Mouse (Mus musculus): ENCODE results near the gene Cradd. TPM values are rescaled to one million over a fixed set of nuclear protein-coding genes. Genes with fewer than 3 reads are reported as not detected.

Gene Cradd
- polyA plus RNA-seq, 1 experiment from 2014 or later, result 7.6 TPM

GRCm38 (mm10) chr10:95149666-95150065, 174.3 kb downstream of the Cradd start:
- H3K4me3 ChIP-seq, result no peak overlapping the region
- H3K36me3 ChIP-seq, result no peaks in the 10 kb centered on the region
- no peaks in the 10 kb centered on the region for H3K9me3 ChIP-seq (replicated peaks)
- ATAC-seq (replicated peaks; ENCODE audit: insufficient number of reproducible peaks, insufficient read depth, low FRiP score, low read depth), result no peak
- peaks cover 28% of the 10 kb centered on the region for H3K4me1 ChIP-seq (replicated peaks)
- H3K27ac ChIP-seq, result no peak overlapping the region
- H3K27me3 ChIP-seq, result no peaks in the 10 kb centered on the region
- H3K9ac ChIP-seq, result no peak overlapping the region
- H3K4me2 ChIP-seq, result no peak overlapping the region
- WGBS, result 33% methylated on average over 1 of the region's 1 CpGs

DNA sequence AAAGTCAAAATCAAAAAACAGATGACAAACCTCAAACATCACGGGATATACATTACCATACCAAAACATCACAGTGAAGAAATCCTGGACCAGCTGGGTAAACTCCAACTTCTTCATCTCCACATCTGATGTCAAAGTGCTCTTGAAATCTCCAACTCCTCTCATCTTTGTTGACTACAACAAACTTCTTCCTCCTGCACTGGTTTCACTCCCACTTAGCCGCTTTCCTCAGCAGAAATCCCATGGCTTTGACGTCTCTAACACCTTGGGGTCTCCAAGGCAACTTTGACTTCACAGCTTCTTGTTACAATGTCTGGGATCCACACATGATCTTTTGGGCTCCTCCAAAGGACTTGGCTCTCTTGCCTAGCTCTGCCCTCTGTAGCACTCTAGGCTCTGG, 175.3 kb downstream of the Cradd start:
- H3K4me3 ChIP-seq, result no peak overlapping the region
- no peaks in the 10 kb centered on the region for H3K36me3 ChIP-seq
- no peak overlapping the region for H3K27ac ChIP-seq
- no peaks in the 10 kb centered on the region for H3K9me3 ChIP-seq (replicated peaks)
- no peak overlapping the region for H3K4me2 ChIP-seq
- no peak for ATAC-seq (replicated peaks; ENCODE audit: insufficient number of reproducible peaks, insufficient read depth, low FRiP score, low read depth)
- no peaks in the 10 kb centered on the region for H3K27me3 ChIP-seq
- peaks cover 38% of the 10 kb centered on the region for H3K4me1 ChIP-seq (replicated peaks)
- H3K9ac ChIP-seq, result no peak overlapping the region
- WGBS, result 75% methylated on average over 3 of the region's 3 CpGs

DNA sequence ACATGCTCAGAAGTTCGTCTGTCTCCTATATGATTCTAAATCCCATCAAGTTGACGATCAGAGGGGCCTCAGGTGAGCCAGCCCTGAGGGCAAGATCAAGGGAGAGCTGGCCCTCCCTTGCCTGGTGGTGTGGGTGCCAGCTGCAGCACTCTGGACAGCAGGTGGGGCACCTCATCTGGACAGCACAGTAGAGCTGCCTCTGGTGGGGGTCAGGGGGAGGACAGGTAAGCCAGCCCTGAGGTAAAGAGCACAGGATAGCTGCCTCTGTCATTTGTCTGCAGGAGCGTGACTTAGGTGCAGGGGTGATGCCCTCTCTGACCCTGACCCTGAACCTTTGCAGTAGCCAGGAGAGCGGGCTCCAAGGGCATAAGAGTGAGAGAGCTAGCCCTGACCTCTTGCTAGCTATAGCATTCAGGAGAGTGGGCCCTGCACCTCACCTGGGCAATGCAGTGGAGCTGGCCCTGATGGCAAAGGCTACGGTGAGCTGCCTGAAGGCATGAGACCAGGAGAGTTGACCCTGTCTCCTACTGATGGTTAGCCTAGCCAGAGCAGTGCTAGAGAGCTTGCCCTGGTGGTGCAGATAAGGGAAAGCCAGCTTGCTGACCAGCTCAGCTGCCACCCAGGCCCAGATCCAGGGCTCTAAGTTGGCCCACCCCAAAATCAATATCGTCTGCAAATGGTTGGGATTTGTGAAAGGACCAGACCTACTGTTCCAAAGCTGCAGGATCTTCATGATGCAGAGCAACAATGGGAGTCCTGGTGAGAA, 176.6 kb downstream of the Cradd start:
- 88% methylated on average over 6 of the region's 6 CpGs for WGBS
- Histone ChIP-seq H3K27ac (no peak overlapping the region), H3K4me2 (no peak overlapping the region), H3K36me3 (no peaks in the 10 kb centered on the region), H3K4me1 (replicated peaks) (peaks cover 51% of the 10 kb centered on the region), H3K9ac (no peak overlapping the region), H3K4me3 (no peak overlapping the region), H3K9me3 (replicated peaks) (no peaks in the 10 kb centered on the region), H3K27me3 (no peaks in the 10 kb centered on the region)
- ATAC-seq (replicated peaks; ENCODE audit: insufficient number of reproducible peaks, insufficient read depth, low FRiP score, low read depth), result no peak

DNA sequence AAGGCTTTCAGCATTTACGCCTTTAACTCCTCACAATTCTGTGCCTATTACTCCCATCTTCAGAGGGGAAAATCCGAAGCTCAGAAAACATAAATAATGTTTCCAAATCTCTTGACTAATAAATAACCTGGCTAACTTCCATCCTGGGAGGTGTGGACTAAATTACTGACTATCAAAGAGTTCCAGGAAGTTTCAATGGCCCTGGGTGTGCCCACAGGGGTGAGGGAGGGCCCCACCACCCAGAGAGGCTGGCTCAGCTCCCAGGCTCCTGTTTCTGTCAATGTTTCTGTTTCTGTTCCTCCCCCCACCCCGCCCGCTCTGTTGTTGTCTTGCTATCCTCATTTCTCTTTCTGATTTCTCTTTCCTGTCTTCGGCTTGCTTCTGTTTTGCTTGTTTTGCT, 177.4 kb downstream of the Cradd start:
- no peaks in the 10 kb centered on the region for H3K9me3 ChIP-seq (replicated peaks)
- no peak overlapping the region for H3K4me2 ChIP-seq
- no peak overlapping the region for H3K4me3 ChIP-seq
- 41% methylated on average over 5 of the region's 5 CpGs for WGBS
- ATAC-seq (replicated peaks; ENCODE audit: insufficient number of reproducible peaks, insufficient read depth, low FRiP score, low read depth), result no peak
- no peaks in the 10 kb centered on the region for H3K27me3 ChIP-seq
- no peaks in the 10 kb centered on the region for H3K36me3 ChIP-seq
- H3K9ac ChIP-seq, result no peak overlapping the region
- peaks cover 55% of the 10 kb centered on the region for H3K4me1 ChIP-seq (replicated peaks)
- H3K27ac ChIP-seq, result 0 out of 2 replicates have a peak overlapping the region, but pooled peaks have one; percentile 35

DNA sequence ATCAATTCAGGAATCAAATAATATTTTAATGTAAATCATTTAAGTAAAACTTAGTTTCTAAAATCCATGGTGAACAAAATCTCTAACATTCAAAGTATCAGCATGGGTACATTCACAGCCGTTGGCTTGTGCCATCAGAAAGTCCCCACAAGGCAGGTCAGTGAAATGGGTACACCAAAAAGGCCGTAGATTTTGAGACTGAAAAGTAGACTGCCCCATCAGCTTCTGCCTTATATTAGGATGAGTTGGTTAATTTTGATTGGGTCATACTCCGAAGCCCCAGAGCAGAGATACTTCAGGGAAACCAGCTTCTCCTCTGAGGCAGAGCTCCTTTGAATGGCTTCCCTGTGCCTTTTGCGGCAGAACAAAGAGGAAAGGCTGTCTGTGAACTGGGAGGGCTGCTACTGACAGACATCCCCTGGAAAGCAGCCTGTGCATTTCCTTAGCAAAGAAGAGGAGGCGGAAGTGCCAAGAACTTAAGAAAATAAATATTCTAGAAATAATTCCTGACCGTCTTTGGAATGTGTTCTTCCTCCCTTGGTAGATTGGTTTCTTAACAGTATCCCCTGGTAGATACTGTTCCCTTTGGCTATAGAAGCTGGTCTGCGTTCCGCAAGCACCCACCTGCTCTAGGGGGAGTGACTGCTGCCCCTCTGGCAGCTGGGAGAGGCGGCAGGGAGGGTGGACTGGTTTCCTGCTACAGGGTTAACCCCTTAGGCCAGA, 178.6 kb downstream of the Cradd start:
- WGBS, result 54% methylated on average over 9 of the region's 9 CpGs
- H3K27ac ChIP-seq, result peak overlapping the region; percentile 70
- no peaks in the 10 kb centered on the region for H3K9me3 ChIP-seq (replicated peaks)
- H3K27me3 ChIP-seq, result no peaks in the 10 kb centered on the region
- no peak for ATAC-seq (replicated peaks; ENCODE audit: insufficient number of reproducible peaks, insufficient read depth, low FRiP score, low read depth)
- H3K36me3 ChIP-seq, result no peaks in the 10 kb centered on the region
- H3K9ac ChIP-seq, result no peak overlapping the region
- H3K4me3 ChIP-seq, result no peak overlapping the region
- H3K4me1 ChIP-seq (replicated peaks), result peaks cover 64% of the 10 kb centered on the region
- peak overlapping the region; percentile 22; the same call in 1 of the 2 replicates for H3K4me2 ChIP-seq

DNA sequence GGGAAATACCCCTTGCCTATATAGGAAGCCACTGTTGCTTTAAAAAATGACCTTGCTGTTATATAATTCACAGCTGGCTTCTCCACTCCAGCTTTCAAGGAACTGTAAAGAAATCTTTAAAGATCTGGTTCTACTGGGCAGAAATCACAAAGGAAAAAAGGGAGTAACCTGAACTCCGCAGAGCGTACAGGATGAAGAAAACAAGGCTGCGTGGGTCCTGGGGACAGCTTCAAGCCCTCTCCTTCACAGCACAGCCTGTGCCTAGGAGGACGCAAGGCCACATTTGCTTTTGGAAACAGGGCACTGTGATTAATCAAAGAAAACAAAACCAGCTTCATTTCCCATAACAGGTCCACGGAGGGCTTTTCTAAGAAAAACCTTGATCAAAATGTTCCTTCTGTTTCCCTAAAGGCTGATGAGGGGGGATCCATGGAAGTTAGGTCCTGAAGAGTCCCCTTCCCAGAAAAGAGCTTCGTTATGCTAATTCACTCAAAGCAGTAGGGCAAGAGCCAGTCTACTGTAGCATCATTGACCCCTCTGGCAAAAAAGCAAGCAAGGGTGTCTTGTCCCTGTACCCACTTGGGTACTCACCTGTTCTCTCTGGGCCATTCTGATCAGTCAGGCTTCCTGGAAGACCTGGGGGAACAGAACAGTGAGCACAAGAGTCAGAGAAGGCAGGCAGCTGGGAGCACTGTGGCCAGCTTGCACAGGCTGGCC, 179.4 kb downstream of the Cradd start:
- ATAC-seq (replicated peaks; ENCODE audit: insufficient number of reproducible peaks, insufficient read depth, low FRiP score, low read depth), result no peak
- 76% methylated on average over 6 of the region's 6 CpGs for WGBS
- Histone ChIP-seq H3K27me3 (no peaks in the 10 kb centered on the region), H3K9me3 (replicated peaks) (no peaks in the 10 kb centered on the region), H3K4me1 (replicated peaks) (peaks cover 67% of the 10 kb centered on the region), H3K9ac (no peak overlapping the region), H3K27ac (peak overlapping the region; percentile 92), H3K4me3 (no peak overlapping the region), H3K4me2 (no peak overlapping the region), H3K36me3 (no peaks in the 10 kb centered on the region)

DNA sequence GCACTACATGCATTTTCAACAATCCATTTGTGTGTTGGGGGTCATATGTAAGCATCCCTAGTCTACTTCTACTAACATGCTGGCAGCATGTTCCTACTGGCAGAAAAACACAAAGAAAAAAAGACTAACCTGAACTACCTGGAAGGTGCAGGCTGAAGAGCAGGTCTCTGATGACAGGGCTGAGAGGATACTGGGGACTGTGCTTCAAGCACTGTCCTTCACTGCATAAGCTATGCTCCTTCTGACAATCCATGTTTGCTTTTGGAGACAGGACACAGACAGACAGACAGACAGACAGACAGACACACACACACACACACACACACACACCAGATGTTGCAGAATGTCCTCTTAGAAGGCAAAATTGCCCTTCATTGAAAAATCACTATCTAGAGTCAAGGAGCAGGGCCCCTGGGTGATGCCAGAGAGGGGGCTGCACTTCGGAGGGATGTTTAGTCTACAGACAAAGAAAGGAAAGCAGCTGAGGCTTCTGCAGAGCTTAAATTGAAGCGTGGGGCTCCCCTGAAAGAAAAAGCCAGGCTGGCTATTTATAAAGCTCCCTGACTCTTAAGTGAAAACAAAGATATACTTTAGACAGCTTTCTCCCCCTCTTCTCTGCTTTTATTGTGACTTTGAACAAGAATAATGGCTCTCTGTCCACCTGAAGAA, 180.4 kb downstream of the Cradd start:
- Histone ChIP-seq H3K4me3 (no peak overlapping the region), H3K4me1 (replicated peaks) (peaks cover 68% of the 10 kb centered on the region), H3K27me3 (no peaks in the 10 kb centered on the region), H3K4me2 (peak overlapping the region; percentile 32), H3K36me3 (no peaks in the 10 kb centered on the region), H3K27ac (peak overlapping the region; percentile 92), H3K9me3 (replicated peaks) (no peaks in the 10 kb centered on the region), H3K9ac (no peak overlapping the region)
- ATAC-seq (replicated peaks; ENCODE audit: insufficient number of reproducible peaks, insufficient read depth, low FRiP score, low read depth), result no peak
- 25% methylated on average over 2 of the region's 2 CpGs for WGBS

DNA sequence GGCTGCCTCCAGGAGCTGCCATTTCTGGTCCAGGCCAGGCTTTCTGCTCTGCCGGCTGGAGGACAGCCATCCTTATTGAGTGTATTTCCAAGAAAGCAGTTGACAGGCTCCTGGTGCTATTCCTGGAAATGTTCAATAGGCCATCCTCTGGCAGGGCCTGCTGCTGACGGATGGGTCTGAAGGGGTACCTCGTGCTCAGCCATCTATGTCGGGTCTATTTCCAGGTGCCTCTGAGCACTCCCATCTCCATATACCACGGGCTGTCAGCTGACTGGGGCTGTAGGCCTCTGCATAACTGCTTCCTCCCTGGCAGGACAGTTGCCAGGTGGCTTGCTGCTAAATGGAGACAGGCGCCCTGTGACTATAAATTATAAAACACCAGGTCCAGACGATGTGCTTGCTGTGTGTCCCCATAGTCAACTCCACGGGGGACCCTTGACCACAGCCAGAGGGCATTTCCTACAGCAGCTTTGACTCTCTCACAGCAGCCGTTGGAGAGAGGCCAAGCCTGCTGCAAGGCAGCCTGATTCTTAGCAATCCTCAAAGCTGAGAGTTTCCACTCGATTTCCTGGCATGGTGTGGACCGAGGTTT, 181.0 kb downstream of the Cradd start:
- no peak overlapping the region for H3K4me3 ChIP-seq
- H3K36me3 ChIP-seq, result no peaks in the 10 kb centered on the region
- H3K27ac ChIP-seq, result peak overlapping the region; percentile 92
- H3K9ac ChIP-seq, result no peak overlapping the region
- peak; percentile 92 for ATAC-seq (replicated peaks; ENCODE audit: insufficient number of reproducible peaks, insufficient read depth, low FRiP score, low read depth)
- 5% methylated on average over 11 of the region's 11 CpGs for WGBS
- H3K4me2 ChIP-seq, result peak overlapping the region; percentile 32
- H3K9me3 ChIP-seq (replicated peaks), result no peaks in the 10 kb centered on the region
- no peaks in the 10 kb centered on the region for H3K27me3 ChIP-seq
- peaks cover 68% of the 10 kb centered on the region for H3K4me1 ChIP-seq (replicated peaks)

DNA sequence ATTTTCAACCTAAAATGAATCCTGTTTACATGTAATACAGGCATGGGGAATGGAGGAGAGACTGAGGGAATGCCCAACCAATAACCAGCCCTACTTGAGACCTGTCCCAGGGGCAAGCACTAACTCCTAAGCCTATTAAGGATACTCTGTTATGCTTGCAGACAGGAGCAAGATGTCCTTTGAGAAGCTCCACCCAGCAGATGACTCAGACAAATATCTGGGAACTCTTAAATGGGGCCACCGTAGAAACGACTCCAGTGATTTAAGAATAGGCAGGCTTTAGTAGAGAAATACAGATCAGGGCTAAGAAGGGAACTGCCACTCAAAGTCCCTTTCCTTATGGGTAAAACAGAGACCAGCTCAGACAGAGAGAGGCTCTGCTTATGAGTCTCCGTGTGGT, 182.9 kb downstream of the Cradd start:
- Histone ChIP-seq H3K4me3 (no peak overlapping the region), H3K9ac (no peak overlapping the region), H3K9me3 (replicated peaks) (no peaks in the 10 kb centered on the region), H3K4me1 (replicated peaks) (peaks cover 54% of the 10 kb centered on the region), H3K27me3 (no peaks in the 10 kb centered on the region), H3K27ac (no peak overlapping the region), H3K4me2 (no peak overlapping the region), H3K36me3 (no peaks in the 10 kb centered on the region)
- ATAC-seq (replicated peaks; ENCODE audit: insufficient number of reproducible peaks, insufficient read depth, low FRiP score, low read depth), result no peak
- WGBS, result 40% methylated on average over 3 of the region's 3 CpGs

DNA sequence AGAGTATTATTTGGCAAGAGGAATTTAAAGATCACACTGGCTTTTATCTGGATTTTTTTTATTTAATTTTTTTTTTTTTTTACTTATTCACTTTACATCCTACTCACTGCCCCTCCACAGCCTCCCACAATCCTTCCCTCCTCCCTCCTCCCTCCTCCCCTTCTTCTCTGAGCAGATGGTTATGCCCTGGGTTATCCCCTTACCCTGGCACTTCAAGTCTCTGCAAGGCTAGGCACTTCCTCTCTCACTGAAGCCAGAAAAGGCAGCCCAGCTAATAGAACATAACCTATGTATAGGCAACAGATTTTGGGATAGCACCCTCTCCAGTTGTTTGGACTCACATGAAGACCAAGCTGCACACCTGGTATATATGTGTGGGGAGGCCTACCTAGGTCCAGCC, 183.7 kb downstream of the Cradd start:
- Histone ChIP-seq H3K9ac (no peak overlapping the region), H3K36me3 (no peaks in the 10 kb centered on the region), H3K27ac (0 out of 2 replicates have a peak overlapping the region, but pooled peaks have one; percentile 18), H3K27me3 (no peaks in the 10 kb centered on the region), H3K4me2 (no peak overlapping the region), H3K9me3 (replicated peaks) (no peaks in the 10 kb centered on the region), H3K4me3 (no peak overlapping the region), H3K4me1 (replicated peaks) (peaks cover 46% of the 10 kb centered on the region)
- no peak for ATAC-seq (replicated peaks; ENCODE audit: insufficient number of reproducible peaks, insufficient read depth, low FRiP score, low read depth)

GRCm38 (mm10) chr10:95139645-95140044, 184.3 kb downstream of the Cradd start:
- no peak overlapping the region for H3K4me3 ChIP-seq
- H3K36me3 ChIP-seq, result no peaks in the 10 kb centered on the region
- H3K27me3 ChIP-seq, result no peaks in the 10 kb centered on the region
- H3K4me1 ChIP-seq (replicated peaks), result peaks cover 40% of the 10 kb centered on the region
- H3K27ac ChIP-seq, result peak overlapping the region; percentile 18; the same call in 1 of the 2 replicates
- 67% methylated on average over 8 of the region's 8 CpGs for WGBS
- no peak overlapping the region for H3K9ac ChIP-seq
- no peak for ATAC-seq (replicated peaks; ENCODE audit: insufficient number of reproducible peaks, insufficient read depth, low FRiP score, low read depth)
- no peak overlapping the region for H3K4me2 ChIP-seq
- no peaks in the 10 kb centered on the region for H3K9me3 ChIP-seq (replicated peaks)

Measured in heart, embryonic 15.5 days (tissue).